Mouse (Mus musculus): Measurements from ENCODE around the gene Dnaaf5.

GRCm38 (mm10) chr5:139223331-139223730, 73.3 kb downstream of the Dnaaf5 start:
- no peak for TF ChIP-seq CTCF (IDR thresholded peaks at IDR 0.05; ENCODE audit: extremely low read depth, insufficient read depth, low read length)
- no peak for TF ChIP-seq POLR2A (IDR thresholded peaks at IDR 0.05; ENCODE audit: extremely low read depth, insufficient read depth, low read length)

Data from cortical plate, adult 2 months (tissue).